Mouse (Mus musculus): ENCODE measurements around the gene Ndufs7. TPM values are rescaled to one million over a fixed set of nuclear protein-coding genes. Genes with fewer than 3 reads are reported as not detected.
"Not testable (repeated sequence)": the region's sequence is repeated elsewhere in the genome, so short reads cannot be mapped to it uniquely, and the experiment has no call there.

Gene Ndufs7
- polyA plus RNA-seq (2011; ENCODE audit: insufficient read depth, insufficient read length, low replicate concordance, missing spikeins): 72.4 and 80.0 TPM in 2 replicates

- peaks cover 9% of the 10 kb centered on the region for H3K4me1 ChIP-seq (ENCODE audit: control insufficient read depth, insufficient read depth, low read length)
- H3K27ac ChIP-seq (ENCODE audit: control insufficient read depth, insufficient read depth, low read depth, low read length, poor library complexity): peak within 1 kb of the TSS; percentile 88
- H3K4me3 ChIP-seq (replicated peaks; ENCODE audit: control insufficient read depth, low read depth, low read length): peak within 1 kb of the TSS; percentile 94
- no peak for TF ChIP-seq CTCF (IDR thresholded peaks at IDR 0.05; ENCODE audit: control insufficient read depth, insufficient read depth, low read length)
- TF ChIP-seq POLR2A (IDR thresholded peaks at IDR 0.05; ENCODE audit: borderline replicate concordance, control insufficient read depth, low read depth, low read length): peak; percentile 94; the same call in 1 of the 2 replicates
- WGBS: under 1% methylated on average over 53 of the region's 53 CpGs
Measured at GRCm38 (mm10) chr10:80248971-80249640, at the start of gene Ndufs7. Gene Ndufs7, plus strand, starts transcription at chr10:80249121.

- no peak overlapping the region for H3K27ac ChIP-seq (ENCODE audit: control insufficient read depth, insufficient read depth, low read depth, low read length, poor library complexity)
- WGBS: 44% methylated on average over 3 of the region's 3 CpGs
- no peak overlapping the region for H3K4me3 ChIP-seq (replicated peaks; ENCODE audit: control insufficient read depth, low read depth, low read length)
- H3K4me1 ChIP-seq (ENCODE audit: control insufficient read depth, insufficient read depth, low read length): no peaks in the 10 kb centered on the region
- TF ChIP-seq CTCF (IDR thresholded peaks at IDR 0.05; ENCODE audit: control insufficient read depth, insufficient read depth, low read length) (peak; percentile 89), POLR2A (IDR thresholded peaks at IDR 0.05; ENCODE audit: borderline replicate concordance, control insufficient read depth, low read depth, low read length) (no peak)
Measured at GRCm38 (mm10) chr10:80199440-80200008, 49.4 kb upstream of the Ndufs7 start.

GRCm38 (mm10) chr10:80200485-80200884, 48.4 kb upstream of the Ndufs7 start:
- H3K4me3 ChIP-seq (replicated peaks; ENCODE audit: control insufficient read depth, low read depth, low read length): no peak overlapping the region
- TF ChIP-seq POLR2A (IDR thresholded peaks at IDR 0.05; ENCODE audit: borderline replicate concordance, control insufficient read depth, low read depth, low read length) (no peak), CTCF (IDR thresholded peaks at IDR 0.05; ENCODE audit: control insufficient read depth, insufficient read depth, low read length) (no peak)
- H3K4me1 ChIP-seq (ENCODE audit: control insufficient read depth, insufficient read depth, low read length): no peaks in the 10 kb centered on the region
- no peak overlapping the region for H3K27ac ChIP-seq (ENCODE audit: control insufficient read depth, insufficient read depth, low read depth, low read length, poor library complexity)
- 79% methylated on average over 6 of the region's 6 CpGs for WGBS

- TF ChIP-seq POLR2A (IDR thresholded peaks at IDR 0.05; ENCODE audit: borderline replicate concordance, control insufficient read depth, low read depth, low read length) (no peak), CTCF (IDR thresholded peaks at IDR 0.05; ENCODE audit: control insufficient read depth, insufficient read depth, low read length) (no peak)
- Histone ChIP-seq H3K4me3 (replicated peaks; ENCODE audit: control insufficient read depth, low read depth, low read length) (no peak overlapping the region), H3K4me1 (ENCODE audit: control insufficient read depth, insufficient read depth, low read length) (no peaks in the 10 kb centered on the region), H3K27ac (ENCODE audit: control insufficient read depth, insufficient read depth, low read depth, low read length, poor library complexity) (no peak overlapping the region)
- 63% methylated on average over 7 of the region's 7 CpGs for WGBS
Measured at GRCm38 (mm10) chr10:80204055-80204454, 44.9 kb upstream of the Ndufs7 start.

GRCm38 (mm10) chr10:80207201-80207600, 41.7 kb upstream of the Ndufs7 start:
- TF ChIP-seq CTCF (IDR thresholded peaks at IDR 0.05; ENCODE audit: control insufficient read depth, insufficient read depth, low read length) (no peak), POLR2A (IDR thresholded peaks at IDR 0.05; ENCODE audit: borderline replicate concordance, control insufficient read depth, low read depth, low read length) (no peak)
- Histone ChIP-seq H3K4me3 (replicated peaks; ENCODE audit: control insufficient read depth, low read depth, low read length) (no peak overlapping the region), H3K27ac (ENCODE audit: control insufficient read depth, insufficient read depth, low read depth, low read length, poor library complexity) (no peak overlapping the region), H3K4me1 (ENCODE audit: control insufficient read depth, insufficient read depth, low read length) (no peaks in the 10 kb centered on the region; the same call in 1 of the 2 replicates)
- WGBS: 85% methylated on average over 1 of the region's 1 CpGs

GRCm38 (mm10) chr10:80207676-80208075, 41.2 kb upstream of the Ndufs7 start:
- Histone ChIP-seq H3K4me1 (ENCODE audit: control insufficient read depth, insufficient read depth, low read length) (no peaks in the 10 kb centered on the region; the same call in 1 of the 2 replicates), H3K27ac (ENCODE audit: control insufficient read depth, insufficient read depth, low read depth, low read length, poor library complexity) (no peak overlapping the region), H3K4me3 (replicated peaks; ENCODE audit: control insufficient read depth, low read depth, low read length) (no peak overlapping the region)
- WGBS: 83% methylated on average over 10 of the region's 10 CpGs
- TF ChIP-seq CTCF (IDR thresholded peaks at IDR 0.05; ENCODE audit: control insufficient read depth, insufficient read depth, low read length): no peak

- WGBS: 82% methylated on average over 4 of the region's 4 CpGs
- TF ChIP-seq CTCF (IDR thresholded peaks at IDR 0.05; ENCODE audit: control insufficient read depth, insufficient read depth, low read length) (no peak), POLR2A (IDR thresholded peaks at IDR 0.05; ENCODE audit: borderline replicate concordance, control insufficient read depth, low read depth, low read length) (no peak)
- H3K4me1 ChIP-seq (ENCODE audit: control insufficient read depth, insufficient read depth, low read length): no peaks in the 10 kb centered on the region; the same call in 1 of the 2 replicates
- H3K4me3 ChIP-seq (replicated peaks; ENCODE audit: control insufficient read depth, low read depth, low read length): no peak overlapping the region
- H3K27ac ChIP-seq (ENCODE audit: control insufficient read depth, insufficient read depth, low read depth, low read length, poor library complexity): no peak overlapping the region
Measured at GRCm38 (mm10) chr10:80208248-80208647, 40.7 kb upstream of the Ndufs7 start.

GRCm38 (mm10) chr10:80208841-80209371, 40.0 kb upstream of the Ndufs7 start:
- no peaks in the 10 kb centered on the region; the same call in 1 of the 2 replicates for H3K4me1 ChIP-seq (ENCODE audit: control insufficient read depth, insufficient read depth, low read length)
- 85% methylated on average over 24 of the region's 24 CpGs for WGBS
- no peak overlapping the region for H3K27ac ChIP-seq (ENCODE audit: control insufficient read depth, insufficient read depth, low read depth, low read length, poor library complexity)
- no peak for TF ChIP-seq CTCF (IDR thresholded peaks at IDR 0.05; ENCODE audit: control insufficient read depth, insufficient read depth, low read length)
- no peak for TF ChIP-seq POLR2A (IDR thresholded peaks at IDR 0.05; ENCODE audit: borderline replicate concordance, control insufficient read depth, low read depth, low read length)
- H3K4me3 ChIP-seq (replicated peaks; ENCODE audit: control insufficient read depth, low read depth, low read length): no peak overlapping the region

GRCm38 (mm10) chr10:80211547-80212103, 37.3 kb upstream of the Ndufs7 start:
- H3K4me1 ChIP-seq (ENCODE audit: control insufficient read depth, insufficient read depth, low read length); H3K4me3 ChIP-seq (replicated peaks; ENCODE audit: control insufficient read depth, low read depth, low read length); H3K27ac ChIP-seq (ENCODE audit: control insufficient read depth, insufficient read depth, low read depth, low read length, poor library complexity): not testable (repeated sequence)
- 58% methylated on average over 7 of the region's 7 CpGs for WGBS

Measured in bone marrow, adult 2 months (tissue).